Mouse (Mus musculus) macrophage (primary cell): ENCODE measurements around the gene Cdc42ep5. TPM values are rescaled to one million over a fixed set of nuclear protein-coding genes. Genes with fewer than 3 reads are reported as not detected.

Experiments used
- polyA plus RNA-seq: library from polyadenylated mRNA; stranded (reverse); fragments of 250-400 nt; gene quantifications from 3 replicates; pipeline ENCODE4 v1.2.4, GENCODE M21; 2018; ENCODE audit warnings: inconsistent platforms

The Cdc42ep5 gene
- polyA plus RNA-seq, 1 experiment from 2014 or later = not detected

Other genes starting within 250 kb of the Cdc42ep5 start
- gene Lilra6, start 249.4 kb downstream of the Cdc42ep5 start, polyA plus RNA-seq = 2.9 to 7.2 TPM (median 4.7 TPM) in 3 replicates
- 82.7 to 150 TPM (median 135 TPM) in 3 replicates for gene Lair1, start 101.7 kb downstream of the Cdc42ep5 start, polyA plus RNA-seq
- 0.06 to 0.16 TPM in 2 of 3 replicates, not detected in the other for gene Ttyh1, start 45.5 kb downstream of the Cdc42ep5 start, polyA plus RNA-seq
- 21.9 to 53.8 TPM (median 23.8 TPM) in 3 replicates for gene Leng8, start 27.8 kb downstream of the Cdc42ep5 start, polyA plus RNA-seq
- gene Leng9, start 14.5 kb downstream of the Cdc42ep5 start, polyA plus RNA-seq = 1.8 to 2.9 TPM (median 2.3 TPM) in 3 replicates
- 0.11 to 0.27 TPM in 2 of 3 replicates, not detected in the other for gene Lilra5, start 72.9 kb upstream of the Cdc42ep5 start, polyA plus RNA-seq
- gene Ncr1, start 172.9 kb upstream of the Cdc42ep5 start, polyA plus RNA-seq = 0.26 TPM in 1 of 3 replicates, not detected in the others
- gene Gp6, start 232.9 kb upstream of the Cdc42ep5 start, polyA plus RNA-seq = 0.06 to 0.14 TPM in 2 of 3 replicates, not detected in the other